Mouse (Mus musculus) macrophage (primary cell): Measurements from ENCODE around the gene Cog2. TPM values are rescaled to one million over a fixed set of nuclear protein-coding genes. Genes with fewer than 3 reads are reported as not detected.

Source experiments
- H3K27ac ChIP-seq: fragments of 350-480 bp; formaldehyde crosslinking; 2 replicates; pipeline ENCODE4 v1.9.0; 2021
- H3K36me3 ChIP-seq: fragments of 350-480 bp; formaldehyde crosslinking; 2 replicates; pipeline ENCODE4 v1.9.0; 2021; ENCODE audit errors: inconsistent target
- H3K4me3 ChIP-seq: fragments of 350-480 bp; formaldehyde crosslinking; 2 replicates; pipeline ENCODE4 v1.9.0; 2021; ENCODE audit errors: inconsistent target
- H3K79me2 ChIP-seq: fragments of 350-480 bp; formaldehyde crosslinking; 2 replicates; pipeline ENCODE4 v1.9.0; 2021; ENCODE audit errors: inconsistent target
- WGBS: methylation state at CpG from one replicate; pipeline ENCODE4 v1.1.7; 2026; ENCODE audit warnings: inconsistent platforms; ENCODE audit not compliant: missing documents; 5-methylcytosine and 5-hydroxymethylcytosine counted together
- polyA plus RNA-seq: library from polyadenylated mRNA; stranded (reverse); fragments of 250-400 nt; gene quantifications from 3 replicates; pipeline ENCODE4 v1.2.4, GENCODE M21; 2018; ENCODE audit warnings: inconsistent platforms

Gene Cog2
- polyA plus RNA-seq, 1 experiment from 2014 or later, result 13.3 TPM

- H3K4me3 ChIP-seq, result no peak within 1 kb of the TSS
- no peaks in the 10 kb centered on the region for H3K36me3 ChIP-seq
- 85% methylated on average over 2 of the region's 2 CpGs for WGBS
- H3K27ac ChIP-seq, result no peak within 1 kb of the TSS
- no peaks in the 10 kb centered on the region for H3K79me2 ChIP-seq
Observed at GRCm38 (mm10) chr8:124569593-124569992, 49.0 kb downstream of the Cog2 start, which contains the start of gene Agt. Gene Agt (minus strand): TSS chr8:124569706.

GRCm38 (mm10) chr8:124571732-124572429 is 51.3 kb downstream of the Cog2 start:
- 91% methylated on average over 8 of the region's 8 CpGs for WGBS
- Histone ChIP-seq H3K4me3 (no peak overlapping the region), H3K27ac (no peak overlapping the region), H3K79me2 (no peaks in the 10 kb centered on the region), H3K36me3 (no peaks in the 10 kb centered on the region)

DNA sequence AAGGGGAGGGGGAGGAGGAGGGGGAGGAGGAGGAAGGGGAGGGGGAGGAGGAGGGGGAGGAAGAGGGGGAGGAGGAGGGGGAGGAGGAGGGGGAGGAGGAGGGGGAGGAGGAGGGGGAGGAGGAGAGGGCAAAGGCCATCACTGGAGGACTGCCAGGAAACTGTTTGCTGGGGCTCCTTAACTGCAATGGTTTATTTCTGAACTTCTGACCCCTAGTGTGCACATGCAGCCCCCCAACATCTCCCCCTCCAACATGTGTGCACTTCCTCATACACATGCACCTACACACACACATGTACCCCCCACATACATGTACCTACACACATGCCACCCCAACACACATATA is 51.8 kb downstream of the Cog2 start:
- no peaks in the 10 kb centered on the region for H3K79me2 ChIP-seq

GRCm38 (mm10) chr8:124573552-124574340 is 53.2 kb downstream of the Cog2 start:
- Histone ChIP-seq H3K36me3 (no peaks in the 10 kb centered on the region), H3K4me3 (no peak overlapping the region), H3K79me2 (no peaks in the 10 kb centered on the region), H3K27ac (no peak overlapping the region)
- WGBS, result 62% methylated on average over 15 of the region's 15 CpGs

More for the DNA sequence above, 51.8 kb downstream of the Cog2 start:
- H3K4me3 ChIP-seq, result no peak overlapping the region
- no peaks in the 10 kb centered on the region for H3K36me3 ChIP-seq
- H3K27ac ChIP-seq, result no peak overlapping the region

GRCm38 (mm10) chr8:124575811-124576210 is 55.2 kb downstream of the Cog2 start, which contains the start of gene Capn9:
Gene Capn9 (plus strand): TSS chr8:124576111.
- 86% methylated on average over 8 of the region's 8 CpGs for WGBS
- H3K79me2 ChIP-seq, result no peaks in the 10 kb centered on the region
- H3K4me3 ChIP-seq, result no peak within 1 kb of the TSS
- H3K27ac ChIP-seq, result no peak within 1 kb of the TSS
- no peaks in the 10 kb centered on the region for H3K36me3 ChIP-seq

DNA sequence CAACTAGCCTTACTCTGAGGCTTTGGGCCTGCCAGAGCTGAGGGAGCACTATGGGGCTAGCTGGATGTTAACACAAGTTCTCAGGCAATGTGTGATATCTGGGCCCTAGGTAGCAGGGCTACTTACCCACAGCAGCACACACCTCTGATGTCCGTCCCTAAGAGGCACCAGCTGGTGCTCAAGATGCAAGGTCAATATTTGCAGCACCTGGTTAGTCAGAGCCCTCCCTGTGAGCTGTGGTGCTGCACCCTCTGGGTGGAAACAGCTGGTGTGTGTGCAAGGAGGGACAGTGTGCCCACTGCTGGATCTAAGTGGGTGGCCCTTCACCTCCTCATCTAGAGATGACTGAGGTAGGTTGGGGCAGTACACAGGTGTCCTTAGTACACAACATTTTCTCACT is 56.2 kb downstream of the Cog2 start:
- Histone ChIP-seq H3K4me3 (no peak overlapping the region), H3K27ac (no peak overlapping the region), H3K79me2 (no peaks in the 10 kb centered on the region), H3K36me3 (no peaks in the 10 kb centered on the region)
- 100% methylated on average over 1 of the region's 1 CpGs for WGBS

DNA sequence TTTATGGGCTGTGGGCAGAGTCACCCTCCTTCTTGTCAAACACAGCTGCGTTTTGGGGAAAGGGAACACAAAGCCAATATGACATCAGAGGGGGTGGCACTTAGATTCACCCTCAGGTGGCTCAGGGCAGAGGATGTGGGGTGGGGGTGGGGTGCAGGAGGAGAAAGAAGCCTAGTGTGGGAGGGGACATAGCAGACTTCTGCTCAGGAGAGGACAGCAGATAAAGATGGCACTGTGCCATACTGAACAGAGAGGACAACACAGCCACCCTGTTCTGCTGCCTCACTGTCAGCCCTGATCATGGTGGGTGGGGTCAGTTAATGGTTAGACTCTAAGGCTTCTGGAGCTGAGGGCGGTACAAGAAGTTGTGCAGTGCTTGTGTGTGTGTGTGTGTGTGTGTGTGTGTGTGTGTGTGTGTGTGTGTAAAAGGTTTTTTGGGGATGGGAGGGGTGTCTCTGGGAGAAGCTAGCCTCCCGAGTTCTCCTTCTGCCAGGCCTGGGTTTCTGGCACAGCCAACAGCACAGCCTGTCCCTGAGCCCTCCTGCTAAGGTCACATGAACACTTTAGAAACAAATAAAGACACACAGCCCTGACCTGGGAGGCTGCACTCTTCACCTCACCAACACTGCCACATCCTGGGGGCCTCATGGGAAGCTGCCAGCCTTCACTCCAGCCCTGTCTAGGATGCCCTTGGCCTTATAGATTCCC is 65.3 kb downstream of the Cog2 start:
- 51% methylated on average over 3 of the region's 3 CpGs for WGBS
- no peak overlapping the region for H3K27ac ChIP-seq
- no peaks in the 10 kb centered on the region for H3K79me2 ChIP-seq
- no peaks in the 10 kb centered on the region for H3K36me3 ChIP-seq
- no peak overlapping the region for H3K4me3 ChIP-seq

- Histone ChIP-seq H3K36me3 (no peaks in the 10 kb centered on the region), H3K79me2 (no peaks in the 10 kb centered on the region), H3K4me3 (no peak overlapping the region), H3K27ac (no peak overlapping the region)
- WGBS, result 83% methylated on average over 2 of the region's 2 CpGs
Observed at GRCm38 (mm10) chr8:124586556-124586955, 66.0 kb downstream of the Cog2 start.

DNA sequence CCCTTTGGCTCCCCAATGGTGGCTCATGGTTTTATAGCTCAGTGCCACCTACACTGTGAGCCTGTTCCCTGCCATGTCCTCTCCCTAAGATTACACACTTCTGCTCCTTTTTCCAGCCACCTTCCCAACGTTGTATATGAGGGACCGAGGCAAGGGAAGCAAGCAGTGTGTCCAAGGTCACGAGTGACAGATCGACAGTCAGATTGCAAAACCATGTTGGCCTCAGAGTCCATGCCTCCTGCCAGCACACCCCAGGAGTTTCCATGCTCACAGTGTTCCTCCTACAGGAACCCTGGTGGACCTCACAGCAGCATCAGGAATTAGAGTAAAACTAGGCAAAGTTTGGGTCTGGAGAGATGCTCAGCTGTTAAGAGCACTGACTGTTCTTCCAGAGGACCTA is 68.8 kb downstream of the Cog2 start:
- Histone ChIP-seq H3K36me3 (no peaks in the 10 kb centered on the region), H3K27ac (no peak overlapping the region), H3K4me3 (no peak overlapping the region), H3K79me2 (no peaks in the 10 kb centered on the region)
- 71% methylated on average over 4 of the region's 4 CpGs for WGBS

Other genes starting within 250 kb of the Cog2 start
- gene Pgbd5, start 81.1 kb upstream of the Cog2 start, polyA plus RNA-seq, result 0.25 to 2.4 TPM (median 0.39 TPM) in 3 replicates
- gene Agt, start 48.9 kb downstream of the Cog2 start, polyA plus RNA-seq, result not detected in 3 replicates
- not detected in 3 replicates for gene Capn9, start 55.3 kb downstream of the Cog2 start, polyA plus RNA-seq
- gene 2310022B05Rik, start 142.6 kb downstream of the Cog2 start, polyA plus RNA-seq, result 5.6 to 10.8 TPM (median 5.9 TPM) in 3 replicates
- 27.1 to 40.1 TPM (median 37.6 TPM) in 3 replicates for gene Ttc13, start 201.2 kb downstream of the Cog2 start, polyA plus RNA-seq
- 3.6 to 7.6 TPM (median 4.2 TPM) in 3 replicates for gene Arv1, start 201.4 kb downstream of the Cog2 start, polyA plus RNA-seq
- not detected in 3 replicates for gene Fam89a, start 231.1 kb downstream of the Cog2 start, polyA plus RNA-seq